Mouse (Mus musculus): ENCODE measurements around the gene Klf1.
A peak's percentile ranks its signal among the peaks of the same experiment; 100 is the strongest.

The Klf1 gene

DNA sequence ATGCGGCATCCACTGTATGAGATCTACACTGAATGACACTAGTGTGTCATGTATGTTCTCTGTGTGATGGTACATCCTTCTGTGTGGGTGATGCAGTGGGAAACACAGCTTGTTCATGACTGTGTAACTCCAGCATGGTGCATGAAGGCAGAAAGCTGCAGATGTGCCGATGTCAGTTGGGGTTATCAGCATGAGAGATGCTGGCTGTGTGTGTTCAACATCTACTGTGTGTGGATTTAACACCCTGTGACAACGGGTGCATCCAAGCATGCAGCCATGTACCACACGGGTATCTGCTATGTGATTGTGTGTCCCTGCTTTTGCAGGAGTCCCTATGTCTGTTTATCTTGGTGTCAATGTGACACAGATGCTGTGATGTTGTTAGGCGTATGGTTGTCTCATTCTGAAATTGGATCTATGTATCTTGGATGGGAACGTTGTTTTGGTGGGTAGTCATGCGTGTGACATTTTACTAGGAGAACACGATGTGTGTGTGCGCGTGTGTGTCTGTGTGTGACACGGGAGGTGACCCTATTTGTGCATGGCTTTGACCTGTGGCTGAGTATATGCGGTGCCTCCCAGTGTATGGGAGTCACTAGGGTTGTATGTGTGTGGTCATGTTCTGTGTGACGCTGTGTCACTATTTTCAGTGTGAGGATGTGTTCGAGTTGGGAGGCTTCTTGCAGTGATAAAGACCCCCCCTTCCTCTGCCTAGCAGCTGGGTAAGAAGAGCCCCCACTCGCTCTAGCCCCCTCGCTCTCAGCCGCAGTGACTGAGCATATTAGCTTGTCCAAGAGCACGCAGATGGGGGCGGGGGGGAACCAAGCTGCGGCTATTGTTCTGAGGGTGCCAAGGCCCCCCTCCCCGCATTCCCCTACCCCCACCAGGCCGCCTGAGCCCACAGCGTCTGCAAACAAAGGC, 34.6 kb downstream of the Klf1 start:
- no peak for DNase-seq (ENCODE audit: low spot score in 2 of 2)

DNA sequence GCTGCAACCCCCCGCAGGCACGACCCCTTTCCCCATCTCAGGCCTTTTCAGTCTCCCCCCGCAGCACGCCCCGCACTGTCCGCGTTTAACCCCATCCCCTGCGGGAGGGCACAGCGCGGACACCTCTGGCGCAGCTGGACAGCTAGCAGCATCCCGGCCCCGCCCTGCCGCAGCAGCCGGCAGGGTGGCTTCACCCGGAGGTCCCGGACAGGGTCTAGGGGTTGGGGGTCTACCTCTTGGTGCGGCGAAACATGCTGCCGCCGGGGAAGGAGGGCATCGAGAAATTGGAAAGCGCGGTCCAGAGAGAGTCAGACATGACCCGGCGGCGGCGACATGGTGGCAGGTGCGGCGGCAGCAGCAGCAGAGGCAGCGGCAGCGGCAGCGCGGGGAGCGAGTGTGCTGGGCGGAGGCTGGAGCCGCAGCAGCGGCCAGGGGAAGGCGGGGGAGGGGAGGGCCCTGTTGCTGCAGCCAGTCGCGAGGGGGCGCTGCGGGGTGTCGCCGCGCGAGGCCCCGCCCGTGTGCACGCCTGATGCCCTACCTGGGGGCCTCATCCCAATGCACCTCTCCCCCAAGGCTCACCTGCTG, 35.3 kb downstream of the Klf1 start, which contains the start of gene Mast1:
Gene Mast1 (minus strand): TSS at position 398 of the 585 bp plus-strand sequence.
- DNase-seq (ENCODE audit: low spot score in 2 of 2), result peak; percentile 48 to 80

DNA sequence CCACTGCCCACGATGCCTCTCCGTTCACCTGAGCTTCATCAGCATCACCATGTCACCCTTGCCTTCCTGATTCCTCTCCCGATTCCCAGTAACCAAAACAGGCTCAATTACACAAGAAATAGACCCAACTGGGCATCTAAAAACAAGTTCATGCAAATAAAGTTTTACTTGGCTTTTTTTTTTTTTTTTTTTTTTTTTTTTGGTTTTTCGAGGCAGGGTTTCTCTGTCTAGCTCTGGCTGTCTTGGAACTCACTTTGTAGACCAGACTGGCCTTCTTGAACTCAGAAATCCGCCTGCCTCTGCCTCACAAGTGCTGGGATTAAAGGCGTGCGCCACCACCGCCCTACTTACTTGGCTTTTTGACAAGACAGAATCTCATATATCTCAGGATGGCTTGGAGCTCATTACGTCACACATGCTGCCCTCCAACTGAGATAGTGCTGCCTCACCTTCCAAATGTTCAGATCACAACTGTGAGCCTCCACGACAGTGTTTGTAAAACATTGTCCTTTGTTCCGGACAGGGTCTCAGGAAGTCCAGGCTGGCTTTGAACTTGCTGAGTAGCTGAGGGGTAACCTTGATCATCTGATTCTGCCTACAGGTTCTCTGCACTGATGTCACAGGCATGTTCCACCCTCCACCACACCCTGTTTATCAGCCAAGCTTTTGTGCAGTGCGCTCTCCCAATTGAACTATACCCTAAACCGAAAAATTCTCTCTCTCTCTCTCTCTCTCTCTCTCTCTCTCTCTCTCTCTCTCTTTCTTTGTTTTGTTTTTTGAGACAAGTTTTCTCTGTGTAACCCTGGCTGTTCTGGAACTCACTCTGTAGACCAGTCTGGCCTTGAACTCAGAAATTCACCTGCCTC, 36.1 kb downstream of the Klf1 start:
- DNase-seq (ENCODE audit: low spot score in 2 of 2), result no peak

DNA sequence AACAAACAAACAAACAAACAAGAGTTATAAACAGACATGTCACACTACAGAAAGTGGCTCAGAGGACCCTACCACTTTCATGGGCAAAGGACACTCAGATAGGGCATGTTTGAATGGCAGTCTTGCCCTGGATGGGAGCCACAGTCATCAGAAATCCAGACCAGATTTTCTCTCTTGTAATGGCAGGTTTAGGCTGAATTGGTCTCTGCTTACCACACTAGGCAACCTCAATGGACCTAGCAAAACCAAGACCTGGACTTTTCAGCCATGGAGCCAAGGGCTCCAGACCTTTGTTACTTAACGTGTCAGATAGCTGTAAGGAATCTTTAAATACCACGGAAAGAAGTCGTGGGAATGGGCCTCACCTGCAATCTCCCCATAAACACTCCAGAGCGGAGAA, 42.0 kb downstream of the Klf1 start:
- no peak for DNase-seq (ENCODE audit: low spot score in 2 of 2)

DNA sequence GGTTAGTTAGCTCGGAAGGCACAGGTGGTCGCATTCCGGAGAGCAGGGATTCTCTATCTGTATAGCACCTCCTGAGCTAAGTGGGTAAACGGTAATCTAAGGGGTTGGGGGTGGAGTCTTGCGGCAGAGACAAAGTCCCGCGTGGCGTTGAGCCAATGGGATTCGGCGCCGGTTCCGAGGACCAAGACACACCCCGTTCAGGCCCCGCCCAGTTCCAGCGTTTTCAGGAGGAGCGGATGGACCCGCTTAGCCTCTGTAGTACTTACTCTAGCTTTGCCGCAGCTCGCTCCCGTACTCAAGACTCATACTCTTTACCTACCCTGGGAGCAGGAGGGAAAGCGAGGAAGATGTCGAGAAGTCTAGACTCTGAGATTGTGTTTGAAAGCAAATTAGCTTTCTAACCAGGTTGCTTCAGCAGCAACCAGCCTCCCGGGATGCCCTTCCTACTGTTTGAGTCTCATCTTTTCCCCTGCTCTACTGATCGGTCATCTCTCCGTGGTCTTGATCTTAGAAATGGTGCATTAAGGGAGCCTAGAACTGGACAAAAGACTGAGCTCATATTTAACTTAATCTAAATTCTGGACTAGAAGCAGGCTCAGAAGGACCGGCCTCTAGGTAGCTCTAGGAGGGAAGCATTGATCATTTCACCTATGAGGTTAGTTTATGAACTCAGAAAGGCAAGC, 42.9 kb downstream of the Klf1 start:
- DNase-seq (ENCODE audit: low spot score in 2 of 2), result peak in 1 of 2 experiments; percentile 75

DNA sequence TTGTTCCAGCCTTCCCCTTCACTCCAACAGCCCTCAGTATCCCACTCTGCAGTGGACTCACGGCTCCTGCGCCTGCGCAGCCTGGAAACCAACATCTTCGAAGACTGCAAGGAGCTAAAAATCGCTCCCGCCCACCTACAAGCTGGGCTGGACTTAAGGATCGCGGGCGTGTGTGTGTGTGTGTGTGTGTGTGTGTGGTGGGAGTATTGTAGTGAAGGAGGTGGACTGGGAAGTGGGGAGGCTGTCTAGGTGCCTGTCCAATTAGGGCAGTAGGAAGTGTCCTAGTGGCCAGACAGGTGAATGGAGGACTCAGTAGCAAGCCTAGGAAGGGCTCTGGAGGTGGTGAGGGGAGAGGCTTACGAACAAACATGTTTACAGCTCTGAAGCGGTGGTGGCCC, 43.5 kb downstream of the Klf1 start:
- DNase-seq (ENCODE audit: low spot score in 2 of 2), result no peak

DNA sequence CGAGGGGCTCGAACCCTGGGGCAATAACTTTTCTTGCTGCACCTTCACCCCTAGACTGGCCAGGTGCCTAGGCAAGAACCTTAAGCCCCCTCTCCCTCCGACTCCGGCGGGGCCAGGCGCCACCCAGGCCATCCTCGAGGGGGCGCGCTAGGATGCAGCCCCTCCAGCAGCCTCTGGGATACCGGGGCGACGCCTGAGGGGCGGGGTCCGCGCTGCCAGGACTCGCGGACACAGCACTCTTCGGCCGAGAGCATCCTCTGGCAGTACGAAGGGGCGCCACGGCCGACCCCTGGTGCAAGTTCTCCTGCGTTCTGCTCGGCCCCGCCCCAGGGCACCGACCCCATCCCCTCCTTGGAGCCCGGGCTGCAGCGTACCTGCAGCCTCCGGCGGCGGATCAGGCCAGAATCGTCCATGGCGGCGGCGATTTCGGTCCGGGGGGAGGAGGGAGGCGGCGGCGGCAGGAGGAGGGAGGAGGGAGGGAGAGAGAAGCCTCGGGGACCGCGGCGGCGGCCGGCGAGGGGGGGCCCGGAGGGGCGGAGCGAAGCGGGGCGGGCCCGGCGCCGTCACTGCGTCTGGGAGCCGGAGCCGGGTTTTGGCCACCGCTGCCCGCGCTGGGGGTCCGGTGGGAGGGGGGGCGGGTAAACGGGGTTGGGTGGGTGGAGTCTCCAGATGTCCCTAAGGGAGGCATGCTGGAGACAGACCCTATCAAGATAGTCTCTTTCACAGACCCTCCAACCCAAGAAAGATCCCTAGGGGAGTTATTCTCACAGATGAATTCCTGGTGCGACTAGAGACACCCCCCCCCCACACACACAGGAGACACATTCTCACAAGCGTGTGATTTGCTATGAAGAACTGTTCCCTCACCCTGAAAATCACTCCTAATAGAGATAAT, 44.2 kb downstream of the Klf1 start:
- no peak for DNase-seq (ENCODE audit: low spot score in 2 of 2)

DNA sequence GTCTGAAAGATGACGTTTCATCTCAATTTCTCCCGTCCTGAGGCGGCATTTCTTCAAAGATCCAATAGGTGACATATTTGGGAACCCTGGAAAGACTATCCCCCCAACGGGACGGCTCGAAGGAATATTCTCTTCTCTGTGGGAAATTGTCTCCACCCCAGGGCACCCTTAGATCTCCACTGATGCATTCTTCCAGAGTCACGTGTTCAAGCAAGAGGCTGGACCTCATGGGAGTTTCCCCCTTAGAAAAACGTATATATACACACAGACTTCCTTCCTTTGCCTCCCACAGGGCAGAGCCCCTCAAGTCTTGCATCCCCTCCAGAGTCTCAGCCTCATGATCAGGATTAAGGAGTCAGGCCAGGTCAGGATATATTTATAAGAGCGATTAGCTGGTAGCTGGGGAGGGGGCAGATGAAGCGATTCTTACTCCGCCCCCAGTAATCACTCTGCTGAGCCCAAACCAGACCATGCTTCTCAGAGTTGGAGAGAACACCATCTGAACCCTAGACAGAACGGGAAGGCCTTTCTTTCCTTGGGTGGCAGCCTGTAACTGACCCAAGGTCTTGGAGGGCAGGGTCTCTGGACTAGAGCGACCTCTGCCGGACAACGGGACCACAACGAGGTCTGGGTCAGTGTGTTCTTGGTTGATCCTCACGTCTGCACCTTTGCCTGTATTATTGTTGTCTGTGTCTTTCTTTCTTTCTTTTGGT, 45.0 kb downstream of the Klf1 start, which contains the start of gene Rtbdn:
Gene Rtbdn (plus strand): TSS at position 464 of the 713 bp plus-strand sequence.
- DNase-seq (ENCODE audit: low spot score in 2 of 2), result no peak

DNA sequence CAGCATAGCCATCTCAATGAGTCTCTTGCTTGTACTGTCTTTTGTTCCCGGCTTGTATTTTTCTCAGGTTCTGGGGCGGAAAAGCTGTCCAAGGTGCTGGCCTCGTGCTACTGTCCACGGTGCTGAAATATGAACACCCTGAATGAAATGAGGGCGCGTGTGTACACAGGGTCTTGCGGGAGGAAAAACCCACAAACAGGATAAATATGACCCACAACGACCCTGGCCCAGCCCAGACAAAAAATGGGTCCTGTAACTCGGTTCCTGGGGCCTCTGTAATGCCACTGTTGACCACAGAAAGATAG, 45.5 kb downstream of the Klf1 start:
- DNase-seq (ENCODE audit: low spot score in 2 of 2), result peak in 1 of 2 experiments; percentile 65

DNA sequence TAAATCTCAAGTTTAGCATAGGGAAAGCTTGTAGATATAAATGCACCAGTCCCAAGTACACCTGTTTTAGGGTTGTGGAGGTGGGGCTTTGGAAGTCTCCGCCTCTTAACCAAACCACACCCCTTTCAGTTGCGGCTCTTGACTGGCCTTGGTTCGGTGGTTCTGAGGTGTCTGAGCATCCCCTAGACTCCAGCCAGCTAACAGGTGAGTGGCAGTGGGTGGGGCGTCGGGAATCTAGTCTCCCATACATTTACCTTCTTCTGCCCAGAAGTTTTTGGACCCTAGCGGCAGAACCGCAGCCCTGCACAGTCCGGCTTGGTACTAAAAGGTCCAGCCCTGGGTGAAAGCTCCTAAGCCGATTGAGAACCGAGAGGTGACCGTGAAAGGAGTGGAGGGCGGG, 48.0 kb downstream of the Klf1 start:
- DNase-seq (ENCODE audit: low spot score in 2 of 2), result no peak

DNA sequence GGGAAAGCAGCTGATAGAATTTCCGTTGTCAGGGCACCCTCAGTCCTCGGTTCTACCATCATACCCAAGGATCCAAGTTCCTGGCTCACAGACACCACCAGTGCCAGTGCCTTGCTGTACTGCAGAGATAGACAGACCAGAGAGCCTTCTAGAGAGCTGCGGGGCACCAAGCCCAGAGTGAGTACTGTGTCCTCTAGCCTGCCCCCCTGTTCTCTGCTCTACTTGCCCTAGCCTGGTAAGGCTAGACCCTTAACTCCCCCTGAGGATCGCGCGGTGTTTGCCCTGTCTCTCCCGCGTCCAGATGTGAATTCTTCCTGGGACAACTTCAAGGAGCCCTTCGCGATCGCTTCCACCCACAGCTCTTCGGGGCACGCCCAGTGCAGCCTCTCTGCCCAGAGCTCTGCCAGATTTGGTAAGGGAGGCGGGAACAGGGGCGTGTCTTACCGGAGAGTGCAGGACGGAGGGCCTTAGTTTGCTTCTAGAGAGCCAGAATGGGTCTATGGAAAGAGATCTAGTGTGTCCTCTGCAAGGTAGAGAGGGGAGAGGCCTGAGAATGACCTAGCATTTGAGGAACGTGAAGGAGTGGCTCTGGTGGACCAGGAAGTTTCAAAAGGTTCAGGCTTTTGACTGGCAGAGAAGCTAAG, 51.0 kb downstream of the Klf1 start:
- peak in 1 of 2 experiments; percentile 56 for DNase-seq (ENCODE audit: low spot score in 2 of 2)

Measured in spleen, postnatal 10 days (tissue).